Mouse (Mus musculus) intestine, embryonic 16.5 days (tissue): ENCODE measurements around the gene Cep89. TPM values are rescaled to one million over a fixed set of nuclear protein-coding genes. Genes with fewer than 3 reads are reported as not detected.

Source experiments
- ATAC-seq: fragments of 200-750 bp; cut with Nextera tagmentation; 2 replicates; pipeline ENCODE4 v1.8.0; 2017; ENCODE audit warnings: moderate TSS enrichment, moderate library complexity
- H3K27ac ChIP-seq: fragments of 300-500 bp; sonication (generic); 2 replicates; pipeline ENCODE4 v1.5.1; 2014; ENCODE audit warnings: mild to moderate bottlenecking, low read length
- H3K27me3 ChIP-seq: fragments of 300-500 bp; sonication (generic); replicated peaks from 2 replicates; pipeline ENCODE4 v1.6.1; 2014; ENCODE audit warnings: low read length, control low read depth, mixed read lengths; ENCODE audit not compliant: control insufficient read depth, insufficient read depth
- H3K36me3 ChIP-seq: fragments of 300-500 bp; sonication (generic); 2 replicates; pipeline ENCODE4 v1.6.1; 2014; ENCODE audit warnings: low read length, control low read depth; ENCODE audit not compliant: control insufficient read depth, insufficient read depth
- H3K4me1 ChIP-seq: fragments of 300-500 bp; sonication (generic); 2 replicates; pipeline ENCODE4 v1.6.1; 2014; ENCODE audit warnings: low read length, control low read depth, mixed read lengths; ENCODE audit not compliant: control insufficient read depth, insufficient read depth
- H3K4me2 ChIP-seq: fragments of 300-500 bp; sonication (generic); 2 replicates; pipeline ENCODE4 v1.6.1; 2014; ENCODE audit warnings: low read depth, low read length, control low read depth
- H3K4me3 ChIP-seq: fragments of 300-500 bp; sonication (generic); 2 replicates; pipeline ENCODE4 v1.5.1; 2014; ENCODE audit warnings: mild to moderate bottlenecking, low read length
- H3K9ac ChIP-seq: fragments of 300-500 bp; sonication (generic); 2 replicates; pipeline ENCODE4 v1.6.1; 2014; ENCODE audit warnings: low read depth, low read length
- H3K9me3 ChIP-seq: fragments of 300-500 bp; sonication (generic); 2 replicates; pipeline ENCODE4 v1.6.1; 2016; ENCODE audit warnings: low read length, control low read depth; ENCODE audit not compliant: control insufficient read depth
- WGBS: fragments of 180-500 bp; shearing (Covaris S2); extraction: QIAGEN DNeasy Blood & Tissue Kit; methylation state at CpG from one replicate; pipeline ENCODE4 v1.1.7; 2014; 5-methylcytosine and 5-hydroxymethylcytosine counted together
- polyA plus RNA-seq: library from polyadenylated mRNA; unstranded; fragments of >200 nt; fragmentation: Nextera tagmentation; extraction: Ambion mirVana; gene quantifications from 2 replicates; pipeline ENCODE4 v1.2.1, GENCODE M21; 2015

The Cep89 gene
- polyA plus RNA-seq, 1 experiment from 2014 or later = 45.0 TPM

DNA sequence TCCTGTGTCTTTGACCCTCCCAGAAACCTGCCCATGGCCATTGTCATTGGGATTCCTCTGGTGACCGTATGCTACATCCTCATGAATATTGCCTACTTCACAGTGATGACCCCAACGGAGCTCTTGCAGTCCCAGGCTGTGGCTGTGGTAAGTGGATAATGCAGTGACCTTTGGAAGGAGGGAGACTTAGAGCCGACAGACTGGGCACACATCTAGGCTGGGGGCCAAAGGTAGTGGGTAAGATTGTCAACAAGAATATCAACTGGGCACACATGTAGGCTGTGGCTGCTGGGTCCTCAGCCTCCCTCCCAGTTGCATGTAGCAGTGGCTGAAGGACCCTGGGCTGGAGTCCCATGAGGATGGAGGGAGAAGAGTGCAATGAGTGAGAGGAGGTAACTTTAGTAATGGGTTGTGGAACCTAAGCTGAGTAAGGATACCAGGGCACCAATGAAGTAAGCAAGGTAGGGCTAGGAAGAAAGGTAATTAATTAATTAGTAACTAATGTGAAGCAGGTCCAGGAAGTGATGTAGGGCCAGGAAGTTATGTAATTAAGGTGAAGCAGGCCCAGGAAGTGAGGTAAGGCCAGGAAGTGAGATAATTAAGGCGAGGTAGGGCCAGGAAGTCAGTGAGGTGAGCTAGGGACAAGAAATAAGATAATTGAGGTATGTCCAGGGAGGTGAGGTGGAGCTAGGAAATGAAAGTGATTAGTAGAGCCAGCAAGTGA is 59.4 kb downstream of the Cep89 start:
- Histone ChIP-seq H3K9me3 (no peaks in the 10 kb centered on the region), H3K27ac (no peak overlapping the region), H3K4me2 (no peak overlapping the region), H3K27me3 (no peaks in the 10 kb centered on the region), H3K9ac (no peak overlapping the region), H3K36me3 (no peaks in the 10 kb centered on the region), H3K4me1 (no peaks in the 10 kb centered on the region), H3K4me3 (no peak overlapping the region)
- WGBS = 77% methylated on average over 4 of the region's 4 CpGs
- no peak for ATAC-seq

DNA sequence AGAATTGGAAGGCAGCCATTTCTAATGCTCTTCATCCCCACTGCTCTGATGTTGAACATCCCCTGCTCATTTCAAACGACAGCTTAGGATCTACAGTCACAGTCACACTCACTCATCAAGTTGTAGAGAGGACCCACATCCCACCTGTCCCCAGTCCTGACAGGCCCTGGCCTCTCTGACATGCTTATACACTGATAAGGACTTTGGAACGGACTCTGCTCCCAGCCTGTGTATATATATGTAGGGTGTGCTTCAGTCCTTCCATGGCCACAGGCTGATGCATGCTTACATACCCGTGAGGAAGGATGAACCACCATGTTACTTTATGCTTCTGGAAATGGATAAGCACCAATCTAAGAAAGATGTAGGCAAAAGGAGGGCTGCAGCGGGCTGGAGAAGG is 64.1 kb downstream of the Cep89 start:
- Histone ChIP-seq H3K4me2 (no peak overlapping the region), H3K9me3 (no peaks in the 10 kb centered on the region), H3K27ac (no peak overlapping the region), H3K27me3 (no peaks in the 10 kb centered on the region), H3K4me1 (no peaks in the 10 kb centered on the region), H3K36me3 (no peaks in the 10 kb centered on the region), H3K9ac (no peak overlapping the region), H3K4me3 (no peak overlapping the region)
- WGBS = 73% methylated on average over 4 of the region's 4 CpGs
- peak; percentile 72 for ATAC-seq

DNA sequence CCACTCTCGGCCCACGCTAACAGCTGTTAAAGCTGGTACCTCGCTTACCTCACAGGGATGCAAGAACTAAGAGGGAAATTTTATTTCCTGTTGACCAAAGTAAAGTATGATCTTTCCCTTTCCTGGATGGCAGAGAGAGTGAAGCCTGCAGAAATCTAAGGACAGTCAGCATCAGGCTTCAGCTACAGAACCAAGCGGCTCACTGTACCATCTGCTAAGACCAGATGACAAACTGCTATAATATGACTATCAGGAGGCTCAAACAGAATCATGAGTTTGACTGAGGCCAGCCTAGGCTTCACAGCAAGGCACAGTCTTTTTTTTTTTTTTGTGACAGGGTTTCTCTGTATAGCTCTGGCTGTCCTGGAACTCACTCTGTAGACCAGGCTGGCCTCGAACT is 68.2 kb downstream of the Cep89 start:
- no peaks in the 10 kb centered on the region for H3K4me1 ChIP-seq
- 91% methylated on average over 5 of the region's 5 CpGs for WGBS
- no peaks in the 10 kb centered on the region for H3K9me3 ChIP-seq
- ATAC-seq = no peak
- H3K27ac ChIP-seq = no peak overlapping the region
- no peaks in the 10 kb centered on the region for H3K36me3 ChIP-seq
- H3K4me2 ChIP-seq = no peak overlapping the region
- no peak overlapping the region for H3K9ac ChIP-seq
- no peak overlapping the region for H3K4me3 ChIP-seq
- H3K27me3 ChIP-seq = no peaks in the 10 kb centered on the region

DNA sequence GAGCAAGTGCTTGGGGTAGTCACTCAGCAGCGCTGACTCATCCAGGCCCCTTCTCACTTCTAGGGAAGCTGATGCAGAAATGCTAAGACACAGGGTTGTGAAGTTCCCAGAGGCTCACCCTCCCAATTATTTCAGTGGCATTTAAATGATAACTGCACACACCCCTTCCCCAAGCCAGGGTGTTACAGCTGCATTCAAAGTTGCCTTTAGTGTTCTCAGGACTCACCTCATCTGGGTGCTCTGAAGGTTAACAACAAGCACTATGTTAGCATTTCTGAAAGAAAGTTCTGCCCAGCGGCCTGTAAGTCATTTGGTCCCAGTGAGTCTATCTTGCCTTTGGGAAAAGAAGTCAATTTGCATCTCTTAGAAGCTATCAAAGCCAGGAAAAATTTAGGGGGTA is 71.0 kb downstream of the Cep89 start:
- Histone ChIP-seq H3K27ac (no peak overlapping the region), H3K36me3 (no peaks in the 10 kb centered on the region), H3K4me1 (no peaks in the 10 kb centered on the region), H3K9me3 (no peaks in the 10 kb centered on the region), H3K4me2 (no peak overlapping the region), H3K9ac (no peak overlapping the region), H3K4me3 (no peak overlapping the region), H3K27me3 (no peaks in the 10 kb centered on the region)
- ATAC-seq = no peak
- WGBS = 82% methylated on average over 2 of the region's 2 CpGs

DNA sequence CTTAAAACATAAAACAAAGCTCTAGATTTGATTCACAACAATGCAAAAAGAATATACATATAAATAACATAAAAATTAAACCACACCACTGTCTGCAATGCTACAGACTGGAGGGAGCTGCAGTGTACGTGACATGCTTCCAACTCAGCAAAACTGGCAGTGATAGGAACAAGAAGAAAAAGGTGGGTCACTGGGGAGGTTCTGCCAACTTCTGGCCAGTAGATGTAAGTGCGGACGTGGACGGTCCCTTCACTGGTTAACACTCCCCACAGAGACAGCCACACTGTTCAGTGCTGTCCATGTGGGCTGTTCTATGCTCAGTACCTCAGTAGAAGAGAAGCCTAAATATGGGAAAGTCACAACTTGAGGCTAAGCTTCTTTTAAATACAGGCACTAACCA is 74.0 kb downstream of the Cep89 start:
- Histone ChIP-seq H3K4me2 (no peak overlapping the region), H3K9me3 (no peaks in the 10 kb centered on the region), H3K4me3 (no peak overlapping the region), H3K27me3 (no peaks in the 10 kb centered on the region), H3K9ac (no peak overlapping the region), H3K27ac (no peak overlapping the region), H3K4me1 (no peaks in the 10 kb centered on the region), H3K36me3 (no peaks in the 10 kb centered on the region)
- peak; percentile 63 for ATAC-seq
- WGBS = 46% methylated on average over 4 of the region's 4 CpGs

DNA sequence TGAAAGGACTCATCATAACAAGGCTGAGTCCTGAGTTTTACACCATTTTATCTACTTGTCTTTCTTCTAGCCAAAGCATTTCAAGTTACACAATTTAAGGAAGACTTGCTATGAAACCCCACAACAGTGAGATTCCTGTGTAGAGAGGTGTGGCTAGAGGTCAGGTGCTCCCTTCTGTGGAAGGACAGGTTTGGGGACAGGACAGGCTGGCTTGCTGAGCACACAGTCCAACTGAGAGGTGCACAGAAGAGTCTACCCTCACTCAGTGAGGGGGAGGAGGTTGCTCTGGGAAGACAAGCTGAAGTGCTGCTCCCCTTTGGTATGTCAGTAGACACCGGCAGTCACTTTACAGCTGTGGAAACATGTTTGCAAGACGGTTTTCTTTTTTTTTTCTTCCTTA is 79.6 kb downstream of the Cep89 start:
- no peak overlapping the region for H3K4me2 ChIP-seq
- H3K9me3 ChIP-seq = no peaks in the 10 kb centered on the region
- WGBS = 61% methylated on average over 2 of the region's 2 CpGs
- H3K36me3 ChIP-seq = no peaks in the 10 kb centered on the region
- no peak overlapping the region for H3K9ac ChIP-seq
- no peak overlapping the region for H3K4me3 ChIP-seq
- H3K27ac ChIP-seq = no peak overlapping the region
- peak; percentile 63; the same call in 1 of the 2 replicates for ATAC-seq
- H3K27me3 ChIP-seq = no peaks in the 10 kb centered on the region
- H3K4me1 ChIP-seq = no peaks in the 10 kb centered on the region

DNA sequence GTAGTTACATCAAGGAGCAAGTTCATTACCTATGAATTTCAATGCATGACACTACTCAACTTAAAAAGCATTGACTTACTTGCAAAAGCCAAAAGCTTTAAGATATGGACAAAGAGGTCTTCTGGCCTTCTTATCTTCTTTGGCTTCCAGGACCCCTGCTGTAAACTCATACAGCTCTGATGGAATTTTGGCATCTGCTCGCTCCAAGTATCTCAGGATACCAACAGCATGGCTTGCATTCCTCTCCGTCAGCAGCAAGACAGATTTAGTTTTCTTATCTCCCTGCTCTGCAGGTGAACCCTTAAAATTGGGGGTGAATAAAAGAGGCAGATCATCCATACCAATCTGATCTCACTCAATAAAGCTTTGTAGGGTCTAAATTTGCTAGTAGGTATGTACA is 88.3 kb downstream of the Cep89 start:
- H3K4me2 ChIP-seq = no peak overlapping the region
- 72% methylated on average over 2 of the region's 2 CpGs for WGBS
- no peaks in the 10 kb centered on the region for H3K27me3 ChIP-seq
- no peak overlapping the region for H3K4me3 ChIP-seq
- no peaks in the 10 kb centered on the region for H3K4me1 ChIP-seq
- H3K27ac ChIP-seq = no peak overlapping the region
- ATAC-seq = no peak
- no peak overlapping the region for H3K9ac ChIP-seq
- H3K36me3 ChIP-seq = no peaks in the 10 kb centered on the region
- H3K9me3 ChIP-seq = no peaks in the 10 kb centered on the region

DNA sequence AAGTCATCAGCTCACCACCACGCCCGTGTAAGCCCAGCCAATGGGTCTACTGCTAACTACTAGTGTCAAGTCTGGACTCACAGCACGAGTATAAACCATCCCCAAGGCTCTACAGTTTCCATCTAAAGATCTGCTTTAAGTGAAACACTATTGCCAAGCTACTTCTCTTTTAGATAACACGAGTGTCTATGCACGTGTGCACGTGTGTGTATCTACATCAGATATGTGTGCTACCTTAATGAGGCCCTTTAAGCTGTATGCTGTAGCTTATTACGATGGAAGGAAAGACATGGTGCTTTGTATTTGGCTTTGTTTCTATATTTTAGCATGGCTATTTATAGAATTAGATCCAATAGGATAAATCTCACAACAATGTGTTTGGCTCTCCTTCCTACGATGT is 89.7 kb downstream of the Cep89 start:
- WGBS = 85% methylated on average over 8 of the region's 8 CpGs
- no peak for ATAC-seq

More for the DNA sequence above, 89.7 kb downstream of the Cep89 start:
- Histone ChIP-seq H3K9ac (no peak overlapping the region), H3K27me3 (no peaks in the 10 kb centered on the region), H3K27ac (no peak overlapping the region), H3K36me3 (no peaks in the 10 kb centered on the region), H3K4me1 (no peaks in the 10 kb centered on the region), H3K9me3 (no peaks in the 10 kb centered on the region), H3K4me2 (no peak overlapping the region), H3K4me3 (no peak overlapping the region)
